Mouse (Mus musculus) neural tube, embryonic 11.5 days (tissue): ENCODE results near the gene Vgll4. TPM values are rescaled to one million over a fixed set of nuclear protein-coding genes. Genes with fewer than 3 reads are reported as not detected.

Experiments
- ATAC-seq: fragments of 200-750 bp; cut with Nextera tagmentation; 2 replicates; pipeline ENCODE4 v1.8.0; 2017; ENCODE audit warnings: moderate number of reproducible peaks, mild to moderate bottlenecking, moderate TSS enrichment, moderate library complexity; ENCODE audit not compliant: insufficient read depth, low FRiP score, low TSS enrichment
- DNase-seq: peaks from one replicate; pipeline ENCODE4 v3.0.0-alpha.2; 2015; ENCODE audit warnings: low spot score
- H3K27ac ChIP-seq: fragments of 300-500 bp; sonication (generic); 2 replicates; pipeline ENCODE4 v1.5.1; 2014; ENCODE audit warnings: low read depth, mild to moderate bottlenecking, low read length
- H3K27me3 ChIP-seq: fragments of 300-500 bp; sonication (generic); 2 replicates; pipeline ENCODE4 v1.6.1; 2014; ENCODE audit warnings: mild to moderate bottlenecking, low read length, mixed read lengths; ENCODE audit not compliant: control insufficient read depth, insufficient read depth
- H3K36me3 ChIP-seq: fragments of 300-500 bp; sonication (generic); 2 replicates; pipeline ENCODE4 v1.6.1; 2014; ENCODE audit warnings: mild to moderate bottlenecking, low read length, moderate library complexity, mixed read lengths; ENCODE audit not compliant: control insufficient read depth, insufficient read depth
- H3K4me1 ChIP-seq: fragments of 300-500 bp; sonication (generic); 2 replicates; pipeline ENCODE4 v1.6.1; 2014; ENCODE audit warnings: low read length, mixed read lengths; ENCODE audit not compliant: control insufficient read depth, insufficient read depth
- H3K4me2 ChIP-seq: fragments of 300-500 bp; sonication (generic); 2 replicates; pipeline ENCODE4 v1.6.1; 2014; ENCODE audit warnings: low read depth, mild to moderate bottlenecking, moderate library complexity
- H3K4me3 ChIP-seq: fragments of 300-500 bp; sonication (generic); 2 replicates; pipeline ENCODE4 v1.5.1; 2014; ENCODE audit warnings: low read depth, low read length
- H3K9ac ChIP-seq: fragments of 300-500 bp; sonication (generic); 2 replicates; pipeline ENCODE4 v1.6.1; 2014; ENCODE audit warnings: mild to moderate bottlenecking, low read length
- H3K9me3 ChIP-seq: fragments of 300-500 bp; sonication (generic); 2 replicates; pipeline ENCODE4 v1.6.1; 2016; ENCODE audit warnings: low read length; ENCODE audit not compliant: control insufficient read depth
- WGBS: fragments of 180-500 bp; shearing (Covaris S2); extraction: QIAGEN DNeasy Blood & Tissue Kit; methylation state at CpG from one replicate; pipeline ENCODE4 v1.1.7; 2014; 5-methylcytosine and 5-hydroxymethylcytosine counted together
- polyA plus RNA-seq: library from polyadenylated mRNA; unstranded; fragments of >200 nt; fragmentation: Nextera tagmentation; extraction: Ambion mirVana; gene quantifications from 2 replicates; pipeline ENCODE4 v1.2.1, GENCODE M21; 2014

Gene Vgll4
- polyA plus RNA-seq, 1 experiment from 2014 or later, result 62.3 TPM

DNA sequence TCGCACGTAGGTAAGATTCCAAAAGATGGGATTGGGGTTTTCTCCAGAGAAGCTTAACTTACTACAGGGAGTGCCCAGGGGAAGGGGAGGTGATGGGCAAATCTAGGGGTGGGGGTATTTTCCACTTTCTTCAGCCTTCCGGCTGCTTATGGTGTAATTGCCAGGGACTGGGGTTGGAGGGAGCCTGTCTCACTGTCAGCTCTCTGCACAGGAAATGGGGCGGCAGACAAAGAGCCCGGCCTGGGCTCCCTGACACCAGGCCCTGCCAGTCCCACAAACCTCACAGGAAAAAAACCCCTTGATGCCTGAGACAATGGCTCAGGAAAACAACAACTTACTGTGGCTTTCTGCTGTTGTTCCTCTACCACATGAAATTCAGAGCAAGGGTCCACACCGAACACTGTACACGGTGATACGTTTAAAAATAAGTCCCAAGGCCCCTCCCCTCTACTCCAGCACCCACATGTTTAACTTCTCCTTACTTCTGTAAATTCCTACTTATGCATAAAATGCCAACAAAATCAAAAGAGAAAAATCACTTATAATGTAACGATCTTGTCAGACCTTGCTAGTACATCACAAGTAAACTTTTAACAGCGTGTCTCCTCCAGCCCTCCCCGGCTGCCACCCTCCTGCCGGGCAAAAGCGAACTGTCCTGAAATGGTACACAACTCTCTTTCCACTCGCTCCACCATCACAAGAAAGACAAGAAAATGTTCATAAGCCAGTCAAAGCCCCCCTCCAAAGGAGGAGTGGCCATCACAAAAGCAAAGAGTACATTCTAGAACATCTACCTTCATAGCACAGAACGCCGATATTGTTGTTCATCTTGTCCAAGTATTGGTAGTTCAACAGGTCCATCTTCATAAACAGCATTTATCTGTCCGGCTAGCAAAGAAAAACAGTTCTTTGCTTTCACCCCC, 49.0 kb downstream of the Vgll4 start:
- peak; percentile 39; the same call in 1 of the 2 replicates for ATAC-seq

GRCm38 (mm10) chr6:114919670-114920313, 50.0 kb downstream of the Vgll4 start:
- 33% methylated on average over 9 of the region's 9 CpGs for WGBS
- peak overlapping the region; percentile 58 for H3K4me3 ChIP-seq
- H3K36me3 ChIP-seq, result no peaks in the 10 kb centered on the region
- peaks cover 46% of the 10 kb centered on the region for H3K4me1 ChIP-seq
- H3K4me2 ChIP-seq, result peak overlapping the region; percentile 74
- no peak for ATAC-seq
- H3K27ac ChIP-seq, result peak overlapping the region; percentile 63; the same call in 1 of the 2 replicates
- H3K9me3 ChIP-seq, result no peaks in the 10 kb centered on the region
- peak overlapping the region; percentile 89 for H3K9ac ChIP-seq
- H3K27me3 ChIP-seq, result no peaks in the 10 kb centered on the region
- no peak for DNase-seq

More for the DNA sequence above, 49.0 kb downstream of the Vgll4 start:
- no peaks in the 10 kb centered on the region for H3K27me3 ChIP-seq
- peak overlapping the region; percentile 74 for H3K4me2 ChIP-seq
- peak overlapping the region; percentile 58 for H3K4me3 ChIP-seq
- DNase-seq, result peak; percentile 76
- no peaks in the 10 kb centered on the region for H3K36me3 ChIP-seq
- H3K4me1 ChIP-seq, result peaks cover 39% of the 10 kb centered on the region
- H3K9ac ChIP-seq, result peak overlapping the region; percentile 89
- H3K27ac ChIP-seq, result peak overlapping the region; percentile 63
- WGBS, result 8% methylated on average over 17 of the region's 17 CpGs
- H3K9me3 ChIP-seq, result no peaks in the 10 kb centered on the region

- H3K36me3 ChIP-seq, result no peaks in the 10 kb centered on the region
- peak overlapping the region; percentile 74 for H3K4me2 ChIP-seq
- peaks cover 54% of the 10 kb centered on the region for H3K4me1 ChIP-seq
- ATAC-seq, result no peak
- no peak overlapping the region for H3K4me3 ChIP-seq
- H3K27ac ChIP-seq, result no peak overlapping the region
- H3K27me3 ChIP-seq, result no peaks in the 10 kb centered on the region
- 84% methylated on average over 9 of the region's 9 CpGs for WGBS
- H3K9me3 ChIP-seq, result no peaks in the 10 kb centered on the region
- DNase-seq, result no peak
- H3K9ac ChIP-seq, result no peak overlapping the region; the same call in 1 of the 2 replicates
Observed at GRCm38 (mm10) chr6:114918994-114919393, 50.8 kb downstream of the Vgll4 start.

- H3K4me2 ChIP-seq, result peak overlapping the region; percentile 74
- ATAC-seq (no peak), DNase-seq (no peak)
- H3K9me3 ChIP-seq, result no peaks in the 10 kb centered on the region
- H3K4me3 ChIP-seq, result no peak overlapping the region; the same call in 1 of the 2 replicates
- WGBS, result 73% methylated on average over 14 of the region's 14 CpGs
- no peaks in the 10 kb centered on the region for H3K27me3 ChIP-seq
- no peak overlapping the region for H3K27ac ChIP-seq
- peak overlapping the region; percentile 10; the same call in 1 of the 2 replicates for H3K9ac ChIP-seq
- no peaks in the 10 kb centered on the region for H3K36me3 ChIP-seq
- H3K4me1 ChIP-seq, result peaks cover 60% of the 10 kb centered on the region
Observed at GRCm38 (mm10) chr6:114917770-114918635, 51.8 kb downstream of the Vgll4 start.

DNA sequence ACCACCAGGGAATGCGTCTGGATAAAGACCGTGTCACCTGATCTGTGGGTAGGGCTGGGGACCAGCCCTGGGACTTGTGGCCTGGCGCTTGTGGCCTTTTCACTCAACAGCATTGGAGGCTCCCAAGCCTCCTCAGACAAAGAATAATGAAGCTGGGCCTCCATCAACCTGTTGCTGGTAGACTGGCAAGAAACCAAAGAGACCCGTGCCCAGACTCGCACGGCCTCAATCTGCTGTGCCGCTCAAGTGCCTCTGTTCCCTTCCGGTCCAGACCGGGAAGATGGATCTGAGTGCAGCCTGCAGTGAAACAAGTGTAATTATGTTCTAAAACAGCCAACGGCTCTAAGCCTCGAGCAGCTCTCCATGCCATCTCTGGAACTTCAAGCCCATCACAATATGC, 52.7 kb downstream of the Vgll4 start:
- ATAC-seq, result no peak
- Histone ChIP-seq H3K9ac (no peak overlapping the region), H3K27ac (no peak overlapping the region), H3K9me3 (no peaks in the 10 kb centered on the region), H3K4me1 (peaks cover 61% of the 10 kb centered on the region), H3K4me3 (no peak overlapping the region), H3K36me3 (no peaks in the 10 kb centered on the region), H3K4me2 (peak overlapping the region; percentile 74), H3K27me3 (no peaks in the 10 kb centered on the region)
- DNase-seq, result no peak
- WGBS, result 54% methylated on average over 11 of the region's 11 CpGs

DNA sequence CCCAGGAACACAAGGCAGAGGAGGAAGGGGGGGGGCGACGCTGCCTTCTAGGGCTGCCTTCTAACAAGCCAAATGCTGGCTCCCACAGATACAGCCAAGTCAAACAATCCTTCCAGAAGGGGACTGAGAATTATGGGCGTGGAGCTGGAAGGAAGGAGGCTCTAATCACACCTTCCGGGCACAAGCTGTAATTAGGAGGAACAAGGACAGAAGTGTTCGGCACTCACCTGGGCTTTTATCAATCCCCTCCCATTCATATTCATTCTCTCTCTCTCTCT, 53.1 kb downstream of the Vgll4 start:
- Histone ChIP-seq H3K4me3 (no peak overlapping the region), H3K4me1 (peaks cover 62% of the 10 kb centered on the region), H3K9me3 (no peaks in the 10 kb centered on the region), H3K36me3 (no peaks in the 10 kb centered on the region), H3K27me3 (no peaks in the 10 kb centered on the region), H3K4me2 (peak overlapping the region; percentile 74), H3K9ac (no peak overlapping the region; the same call in 1 of the 2 replicates), H3K27ac (no peak overlapping the region)
- WGBS, result 12% methylated on average over 5 of the region's 5 CpGs
- no peak for DNase-seq
- no peak for ATAC-seq

DNA sequence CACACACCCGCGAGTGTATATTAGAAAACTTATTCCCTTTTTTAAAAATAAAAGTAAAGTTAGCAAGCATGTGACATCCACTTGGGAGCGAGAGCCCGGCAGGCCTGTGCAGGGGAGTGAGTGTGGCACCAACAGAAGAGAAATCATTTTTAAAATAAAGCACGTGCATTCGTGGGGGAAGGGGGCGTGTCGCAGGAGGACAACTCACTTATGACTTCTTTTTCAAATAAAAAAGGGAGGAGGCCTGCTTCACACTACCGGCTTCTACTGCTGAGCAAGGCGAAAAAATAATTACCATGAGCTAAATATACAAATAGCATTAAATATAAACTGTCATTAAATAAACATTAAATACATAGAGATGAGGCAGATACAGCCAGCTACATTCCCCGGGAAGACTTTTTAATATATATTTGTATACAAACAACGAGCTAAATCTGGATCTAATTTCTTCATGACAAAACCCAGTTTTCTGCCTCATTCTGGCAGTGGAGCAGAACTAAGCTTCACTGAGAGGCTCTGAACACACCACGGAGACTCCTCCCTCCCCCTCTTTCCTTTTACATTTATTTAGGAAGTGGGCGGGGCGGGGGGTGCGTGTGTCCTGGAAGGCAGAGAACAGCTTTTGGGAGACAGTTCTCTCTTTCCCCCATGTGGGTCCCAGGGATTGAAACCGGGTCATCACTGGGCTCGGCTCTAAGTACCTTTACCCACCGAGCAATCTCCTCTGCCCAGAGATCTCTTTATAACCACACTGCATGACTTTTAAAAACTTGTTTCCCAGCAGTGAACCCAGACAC, 53.7 kb downstream of the Vgll4 start:
- H3K27me3 ChIP-seq, result no peaks in the 10 kb centered on the region
- H3K9me3 ChIP-seq, result no peaks in the 10 kb centered on the region
- DNase-seq, result no peak
- H3K9ac ChIP-seq, result no peak overlapping the region; the same call in 1 of the 2 replicates
- peaks cover 62% of the 10 kb centered on the region for H3K4me1 ChIP-seq
- 46% methylated on average over 19 of the region's 19 CpGs for WGBS
- H3K4me3 ChIP-seq, result no peak overlapping the region
- peak overlapping the region; percentile 74; the same call in 1 of the 2 replicates for H3K4me2 ChIP-seq
- H3K36me3 ChIP-seq, result no peaks in the 10 kb centered on the region
- H3K27ac ChIP-seq, result no peak overlapping the region
- no peak for ATAC-seq
